Mouse (Mus musculus) ES-Bruce4 (cell line): ENCODE measurements around the gene Reg3g.

ENCODE experiments used
- EP300 ChIP-seq: IDR thresholded peaks from 2 replicates; pipeline ENCODE4 v1.6.1; 2011; ENCODE audit warnings: low read depth, low read length; ENCODE audit not compliant: insufficient read depth
- POLR2A ChIP-seq: IDR thresholded peaks from one replicate; pipeline ENCODE4 v1.8.1; 2011; ENCODE audit warnings: low read length; ENCODE audit not compliant: insufficient read depth

GRCm38 (mm10) chr6:78448409-78448808 lies 20.3 kb downstream of the Reg3g start:
- TF ChIP-seq POLR2A (no peak), EP300 (no peak)
